ENCODE assay signal across 7 mouse cellular contexts in the genomic region with DNA sequence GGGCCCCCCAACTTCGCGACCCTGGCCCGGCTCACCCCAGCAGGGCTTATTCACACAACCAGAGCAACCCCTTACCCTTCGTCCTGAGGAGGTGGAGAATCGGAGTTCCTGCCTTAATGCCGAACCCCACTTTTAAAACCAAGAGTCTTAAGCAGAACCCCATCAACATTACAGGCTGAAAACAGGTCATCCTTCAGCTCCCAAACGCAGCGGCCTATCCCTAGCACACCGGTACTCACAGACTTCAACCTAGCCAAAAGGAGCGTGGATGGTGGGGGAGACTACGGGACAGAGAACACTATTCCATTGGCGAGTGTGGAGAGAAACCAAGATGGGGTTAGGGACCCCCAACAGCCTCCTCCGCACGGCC. TPM values are rescaled to one million over a fixed set of nuclear protein-coding genes. Genes with fewer than 3 reads are reported as not detected.
DNase-seq lines count a peak whose midpoint lies in the region; ATAC-seq and TF ChIP-seq lines count a peak whose summit lies in the region.

No protein-coding gene starts in this region.

- H3K27ac ChIP-seq in lung, embryonic 15.5 days, result no peak overlapping the region
- H3K27ac ChIP-seq in embryonic fibroblast, embryonic 13.5 days (ENCODE audit: insufficient read depth, low read length), result no peak overlapping the region
- H3K27ac ChIP-seq in limb, embryonic 11.5 days (replicated peaks; ENCODE audit: low read depth, low read length), result no peak overlapping the region
- H3K27ac ChIP-seq in small intestine, adult 2 months (ENCODE audit: insufficient read depth, low read depth, low read length), result no peak overlapping the region

- H3K4me3 ChIP-seq in lung, embryonic 15.5 days, result peak overlapping the region; percentile 55
- H3K4me3 ChIP-seq in embryonic fibroblast, embryonic 13.5 days (ENCODE audit: insufficient read depth, low read length), result peak overlapping the region; percentile 46
- peak overlapping the region; percentile 70 for H3K4me3 ChIP-seq in limb, embryonic 11.5 days (ENCODE audit: low read depth, low read length)
- peak overlapping the region; percentile 69 for H3K4me3 ChIP-seq in small intestine, adult 2 months (ENCODE audit: low read depth, low read length)

- no peaks in the 10 kb centered on the region for H3K36me3 ChIP-seq in lung, embryonic 15.5 days
- no peaks in the 10 kb centered on the region for H3K36me3 ChIP-seq in limb, embryonic 11.5 days (ENCODE audit: control insufficient read depth, insufficient read depth, low read length)
- H3K36me3 ChIP-seq in small intestine, adult 2 months (ENCODE audit: control insufficient read depth, insufficient read depth, low read length), result no peaks in the 10 kb centered on the region

- no peak for TF ChIP-seq POLR2A in embryonic fibroblast, embryonic 13.5 days (IDR thresholded peaks at IDR 0.05; ENCODE audit: low read depth, low read length)
- TF ChIP-seq POLR2A in small intestine, adult 2 months (IDR thresholded peaks at IDR 0.05; ENCODE audit: low read depth, low read length), result no peak

- peak overlapping the region; percentile 51 for H3K9ac ChIP-seq in lung, embryonic 15.5 days
- peak overlapping the region; percentile 80 for H3K9ac ChIP-seq in limb, embryonic 11.5 days (ENCODE audit: low read length)

- peak overlapping the region; percentile 97 for H3K4me2 ChIP-seq in lung, embryonic 15.5 days
- peak overlapping the region; percentile 98 for H3K4me2 ChIP-seq in limb, embryonic 11.5 days (ENCODE audit: low read depth, severe bottlenecking)

- peaks cover 46% of the 10 kb centered on the region for H3K4me1 ChIP-seq in lung, embryonic 15.5 days
- no peaks in the 10 kb centered on the region for H3K4me1 ChIP-seq in embryonic fibroblast, embryonic 13.5 days (ENCODE audit: control insufficient read depth, insufficient read depth, low read length)
- H3K4me1 ChIP-seq in limb, embryonic 11.5 days (ENCODE audit: control insufficient read depth, insufficient read depth, low read length), result peaks cover 38% of the 10 kb centered on the region
- H3K4me1 ChIP-seq in small intestine, adult 2 months (ENCODE audit: control insufficient read depth, insufficient read depth, insufficient read length, low read length), result peaks cover 26% of the 10 kb centered on the region

- WGBS in lung, embryonic 15.5 days, result 1% methylated on average over 14 of the region's 14 CpGs
- under 1% methylated on average over 14 of the region's 14 CpGs for WGBS in limb, embryonic 11.5 days
- WGBS in small intestine, adult 2 months, result 2% methylated on average over 14 of the region's 14 CpGs

- no peak for DNase-seq in lung, postnatal 10 days
- DNase-seq in limb, embryonic 11.5 days (ENCODE audit: low spot score), result no peak
- no peak for DNase-seq in layer of hippocampus, postnatal 36 days
- no peak for DNase-seq in left cerebral cortex, adult 8-10 months (ENCODE audit: low spot score in 2 of 2)

- peaks cover 54% of the 10 kb centered on the region for H3K27me3 ChIP-seq in lung, embryonic 15.5 days
- H3K27me3 ChIP-seq in limb, embryonic 11.5 days (ENCODE audit: control insufficient read depth, insufficient read depth, low read length), result peaks cover 32% of the 10 kb centered on the region
- peaks cover 31% of the 10 kb centered on the region for H3K27me3 ChIP-seq in small intestine, adult 2 months (ENCODE audit: control insufficient read depth, insufficient read depth, low read length)

- no peaks in the 10 kb centered on the region for H3K9me3 ChIP-seq in lung, embryonic 15.5 days
- H3K9me3 ChIP-seq in limb, embryonic 11.5 days (ENCODE audit: control insufficient read depth, low read length), result no peaks in the 10 kb centered on the region

- ATAC-seq in lung, embryonic 15.5 days (ENCODE audit: borderline replicate concordance, extremely low read depth, low FRiP score, low TSS enrichment), result no peak
- ATAC-seq in limb, embryonic 11.5 days (ENCODE audit: insufficient number of reproducible peaks, low FRiP score, low TSS enrichment, low read depth), result no peak

- TF ChIP-seq CTCF in embryonic fibroblast, embryonic 13.5 days (IDR thresholded peaks at IDR 0.05; ENCODE audit: borderline replicate concordance, insufficient read depth, low read length), result no peak
- no peak for TF ChIP-seq CTCF in small intestine, adult 2 months (IDR thresholded peaks at IDR 0.05; ENCODE audit: extremely low read depth, insufficient read length, insufficient replicate concordance, low read depth, low read length)

RNA-seq across cellular contexts. Expression of a gene that starts 0.6 kb away (rescaled TPM):
- polyA plus RNA-seq in lung, embryonic 15.5 days (2015; fragmentation: Nextera tagmentation; extraction: Ambion mirVana), result 5.8 and 6.0 TPM in 2 replicates
- 7.1 and 8.7 TPM in 2 replicates for polyA plus RNA-seq in embryonic fibroblast, embryonic 13.5 days (2011; ENCODE audit: insufficient read length, low read depth, missing spikeins)
- polyA plus RNA-seq in limb, embryonic 11.5 days (2014; fragmentation: Nextera tagmentation; extraction: Ambion mirVana), result 13.9 and 19.3 TPM in 2 replicates
- 3.9 and 7.0 TPM in 2 replicates for polyA plus RNA-seq in small intestine, adult 2 months (2012; rRNA removed)
- total RNA-seq in layer of hippocampus, postnatal 36 days (2021), result 10 to 100 TPM; 67.0 to 69.9 TPM
- 10 to 100 TPM; 50.1 to 61.2 (median 55.3) TPM for total RNA-seq in left cerebral cortex, adult 8-10 months (2022)

RNA-seq across cellular contexts. Expression of a gene that starts 15.7 kb away (rescaled TPM):
- polyA plus RNA-seq in lung, embryonic 15.5 days (2015; fragmentation: Nextera tagmentation; extraction: Ambion mirVana), result 29.0 and 29.9 TPM in 2 replicates
- polyA plus RNA-seq in embryonic fibroblast, embryonic 13.5 days (2011; ENCODE audit: insufficient read length, low read depth, missing spikeins), result 11.2 and 11.4 TPM in 2 replicates
- polyA plus RNA-seq in limb, embryonic 11.5 days (2014; fragmentation: Nextera tagmentation; extraction: Ambion mirVana), result 46.9 and 48.9 TPM in 2 replicates
- 11.6 and 20.0 TPM in 2 replicates for polyA plus RNA-seq in small intestine, adult 2 months (2012; rRNA removed)
- total RNA-seq in layer of hippocampus, postnatal 36 days (2021), result under 1 TPM; 0.56 to 0.62 TPM
- under 1 TPM in 3 of 4 experiments, not detected in 1; 0.22 to 0.46 (median 0.30) TPM for total RNA-seq in left cerebral cortex, adult 8-10 months (2022)

RNA-seq across cellular contexts. Expression of a gene that starts 27.7 kb away (rescaled TPM):
- polyA plus RNA-seq in lung, embryonic 15.5 days (2015; fragmentation: Nextera tagmentation; extraction: Ambion mirVana), result 61.5 and 63.0 TPM in 2 replicates
- polyA plus RNA-seq in embryonic fibroblast, embryonic 13.5 days (2011; ENCODE audit: insufficient read length, low read depth, missing spikeins), result 112 and 136 TPM in 2 replicates
- 17.8 and 21.0 TPM in 2 replicates for polyA plus RNA-seq in limb, embryonic 11.5 days (2014; fragmentation: Nextera tagmentation; extraction: Ambion mirVana)
- polyA plus RNA-seq in small intestine, adult 2 months (2012; rRNA removed), result 48.9 and 70.7 TPM in 2 replicates
- total RNA-seq in layer of hippocampus, postnatal 36 days (2021), result 100 to 1,000 TPM; 108 to 123 TPM
- total RNA-seq in left cerebral cortex, adult 8-10 months (2022), result 100 to 1,000 TPM; 104 to 122 (median 108) TPM

RNA-seq across cellular contexts. Expression of a gene that starts 39.7 kb away (rescaled TPM):
- 0.11 and 0.19 TPM in 2 replicates for polyA plus RNA-seq in lung, embryonic 15.5 days (2015; fragmentation: Nextera tagmentation; extraction: Ambion mirVana)
- not detected in 2 replicates for polyA plus RNA-seq in embryonic fibroblast, embryonic 13.5 days (2011; ENCODE audit: insufficient read length, low read depth, missing spikeins)
- 0.23 and 0.28 TPM in 2 replicates for polyA plus RNA-seq in limb, embryonic 11.5 days (2014; fragmentation: Nextera tagmentation; extraction: Ambion mirVana)
- 0.93 and 1.2 TPM in 2 replicates for polyA plus RNA-seq in small intestine, adult 2 months (2012; rRNA removed)
- under 1 TPM in 1 of 2 experiments, not detected in 1; 0.43 TPM for total RNA-seq in layer of hippocampus, postnatal 36 days (2021)
- under 1 TPM; 0.32 to 0.77 (median 0.42) TPM for total RNA-seq in left cerebral cortex, adult 8-10 months (2022)

RNA-seq across cellular contexts. Expression of a gene that starts 41.2 kb away (rescaled TPM):
- polyA plus RNA-seq in lung, embryonic 15.5 days (2015; fragmentation: Nextera tagmentation; extraction: Ambion mirVana), result 89.7 and 94.5 TPM in 2 replicates
- polyA plus RNA-seq in embryonic fibroblast, embryonic 13.5 days (2011; ENCODE audit: insufficient read length, low read depth, missing spikeins), result 4.1 and 7.1 TPM in 2 replicates
- polyA plus RNA-seq in limb, embryonic 11.5 days (2014; fragmentation: Nextera tagmentation; extraction: Ambion mirVana), result 42.4 and 47.7 TPM in 2 replicates
- polyA plus RNA-seq in small intestine, adult 2 months (2012; rRNA removed), result 46.1 and 122 TPM in 2 replicates
- total RNA-seq in layer of hippocampus, postnatal 36 days (2021), result 1 to 10 TPM; 8.8 to 9.9 TPM
- total RNA-seq in left cerebral cortex, adult 8-10 months (2022), result 1 to 10 TPM; 5.6 to 8.8 (median 6.8) TPM
